Mouse (Mus musculus): ENCODE data around the gene Zbtb43. TPM values are rescaled to one million over a fixed set of nuclear protein-coding genes. Genes with fewer than 3 reads are reported as not detected.

Zbtb43 gene
- polyA plus RNA-seq, 1 experiment from 2014 or later, result 16.7 TPM

DNA sequence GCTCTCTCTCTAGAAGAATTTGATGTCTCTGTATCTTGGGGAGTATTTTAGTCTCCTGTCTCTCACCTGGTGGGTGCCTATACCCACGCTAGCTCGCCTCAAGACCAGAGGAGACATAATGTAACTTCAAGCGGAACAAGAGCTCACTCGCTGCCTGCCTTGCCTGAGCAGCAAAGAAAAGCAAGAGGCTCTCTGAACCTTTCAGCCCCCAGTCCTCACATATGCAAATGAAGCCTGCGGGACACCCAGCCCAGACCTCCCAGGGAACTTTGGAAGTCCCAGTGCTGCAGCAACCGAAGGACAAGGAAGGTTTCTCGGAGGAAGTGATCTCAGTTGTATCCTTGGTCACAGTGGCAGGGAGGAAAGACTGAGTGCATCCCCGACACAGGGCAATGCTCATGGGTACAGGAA, 28.9 kb downstream of the Zbtb43 start:
- no peak overlapping the region for H3K4me3 ChIP-seq
- H3K27ac ChIP-seq, result no peak overlapping the region
- H3K9me3 ChIP-seq, result no peaks in the 10 kb centered on the region

DNA sequence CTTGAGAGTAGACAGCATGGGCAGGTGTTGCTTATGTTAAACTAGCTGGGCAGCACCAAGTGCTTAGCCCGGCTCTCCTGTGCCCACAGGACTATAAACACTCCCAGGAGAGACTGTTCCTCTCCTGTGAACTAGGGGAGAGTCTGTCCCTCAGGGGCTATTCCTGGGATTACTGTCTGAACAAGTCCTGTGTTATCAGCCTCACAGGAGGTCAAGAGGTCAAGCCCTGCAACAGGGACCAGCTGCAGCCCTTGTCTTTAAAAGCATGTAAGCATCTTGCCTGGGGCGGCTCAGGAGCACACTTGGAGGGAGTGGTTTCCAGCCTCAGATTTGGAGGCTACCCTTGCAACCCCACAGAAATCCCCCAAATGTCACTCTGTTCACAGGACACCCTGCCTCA, 30.0 kb downstream of the Zbtb43 start:
- Histone ChIP-seq H3K4me2 (no peak overlapping the region), H3K4me3 (no peak overlapping the region), H3K9ac (no peak overlapping the region), H3K4me1 (peaks cover 24% of the 10 kb centered on the region), H3K27me3 (no peaks in the 10 kb centered on the region), H3K36me3 (no peaks in the 10 kb centered on the region), H3K27ac (no peak overlapping the region), H3K9me3 (no peaks in the 10 kb centered on the region)
- 30% methylated on average over 2 of the region's 2 CpGs for WGBS
- no peak for ATAC-seq (ENCODE audit: borderline replicate concordance, extremely low read depth, low FRiP score, low TSS enrichment)

More for the DNA sequence above, 28.9 kb downstream of the Zbtb43 start:
- Histone ChIP-seq H3K27me3 (no peaks in the 10 kb centered on the region), H3K4me1 (peaks cover 30% of the 10 kb centered on the region), H3K4me2 (no peak overlapping the region), H3K9ac (no peak overlapping the region), H3K36me3 (no peaks in the 10 kb centered on the region)
- ATAC-seq (ENCODE audit: borderline replicate concordance, extremely low read depth, low FRiP score, low TSS enrichment), result no peak
- 19% methylated on average over 8 of the region's 8 CpGs for WGBS

DNA sequence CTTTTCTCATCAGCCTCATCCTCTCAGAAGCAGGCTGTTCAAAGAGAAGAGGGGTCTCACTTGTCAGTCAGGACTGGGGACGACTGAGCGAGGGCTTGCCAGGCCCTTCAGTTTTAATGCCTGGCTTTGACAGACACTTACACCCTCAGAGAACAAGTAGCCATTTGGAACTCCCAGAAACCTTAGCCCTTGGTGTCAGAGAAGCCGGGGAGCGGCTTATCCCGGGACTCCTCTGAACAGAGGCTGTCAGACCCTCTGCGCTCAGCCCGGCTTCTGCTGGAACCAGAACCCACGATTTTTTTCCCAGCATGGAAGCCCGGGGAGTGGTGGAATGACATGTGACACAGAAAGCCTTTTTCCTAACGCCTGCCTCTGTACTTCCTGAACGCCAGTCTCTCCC, 31.2 kb downstream of the Zbtb43 start:
- WGBS, result 51% methylated on average over 11 of the region's 11 CpGs
- Histone ChIP-seq H3K9me3 (no peaks in the 10 kb centered on the region), H3K27ac (peak overlapping the region; percentile 1)

DNA sequence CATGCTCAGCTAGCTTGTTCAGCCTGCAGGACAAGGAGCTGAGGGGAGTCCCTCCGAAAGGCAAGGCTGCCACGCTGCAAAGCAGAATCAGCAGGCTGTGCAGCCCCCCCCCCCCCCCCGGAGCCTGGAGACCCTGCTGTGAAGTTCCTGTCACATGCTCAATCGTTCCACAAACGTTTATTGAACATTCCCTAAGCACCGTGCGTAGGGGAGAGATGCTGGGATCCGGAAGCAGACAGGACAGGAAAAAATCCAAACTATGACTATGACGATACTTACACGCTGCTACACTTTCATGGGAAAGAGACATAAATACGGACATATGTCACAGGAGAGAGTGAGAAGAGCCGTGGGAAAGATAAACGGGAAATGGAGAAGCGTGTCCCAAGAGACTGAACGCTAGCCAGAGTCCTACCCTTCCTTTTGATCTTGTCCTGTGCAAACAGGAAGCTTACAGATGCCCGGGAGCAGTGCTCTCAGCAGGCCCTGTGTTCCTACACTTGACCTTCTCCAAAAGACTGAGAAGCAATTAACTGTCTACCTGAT, 32.3 kb downstream of the Zbtb43 start:
- H3K36me3 ChIP-seq, result no peaks in the 10 kb centered on the region
- H3K4me2 ChIP-seq, result peak overlapping the region; percentile 46
- H3K27me3 ChIP-seq, result no peaks in the 10 kb centered on the region
- peak overlapping the region; percentile 11; the same call in 1 of the 2 replicates for H3K4me3 ChIP-seq
- no peak for ATAC-seq (ENCODE audit: borderline replicate concordance, extremely low read depth, low FRiP score, low TSS enrichment)
- peaks cover 28% of the 10 kb centered on the region for H3K4me1 ChIP-seq
- peak overlapping the region; percentile 55; the same call in 1 of the 2 replicates for H3K27ac ChIP-seq
- 2% methylated on average over 16 of the region's 16 CpGs for WGBS
- H3K9ac ChIP-seq, result no peak overlapping the region; the same call in 1 of the 2 replicates
- no peaks in the 10 kb centered on the region for H3K9me3 ChIP-seq

More for the DNA sequence above, 31.2 kb downstream of the Zbtb43 start:
- H3K4me1 ChIP-seq, result peaks cover 22% of the 10 kb centered on the region
- no peaks in the 10 kb centered on the region for H3K27me3 ChIP-seq
- H3K36me3 ChIP-seq, result no peaks in the 10 kb centered on the region
- ATAC-seq (ENCODE audit: borderline replicate concordance, extremely low read depth, low FRiP score, low TSS enrichment), result no peak
- no peak overlapping the region for H3K9ac ChIP-seq
- H3K4me2 ChIP-seq, result no peak overlapping the region
- no peak overlapping the region for H3K4me3 ChIP-seq

DNA sequence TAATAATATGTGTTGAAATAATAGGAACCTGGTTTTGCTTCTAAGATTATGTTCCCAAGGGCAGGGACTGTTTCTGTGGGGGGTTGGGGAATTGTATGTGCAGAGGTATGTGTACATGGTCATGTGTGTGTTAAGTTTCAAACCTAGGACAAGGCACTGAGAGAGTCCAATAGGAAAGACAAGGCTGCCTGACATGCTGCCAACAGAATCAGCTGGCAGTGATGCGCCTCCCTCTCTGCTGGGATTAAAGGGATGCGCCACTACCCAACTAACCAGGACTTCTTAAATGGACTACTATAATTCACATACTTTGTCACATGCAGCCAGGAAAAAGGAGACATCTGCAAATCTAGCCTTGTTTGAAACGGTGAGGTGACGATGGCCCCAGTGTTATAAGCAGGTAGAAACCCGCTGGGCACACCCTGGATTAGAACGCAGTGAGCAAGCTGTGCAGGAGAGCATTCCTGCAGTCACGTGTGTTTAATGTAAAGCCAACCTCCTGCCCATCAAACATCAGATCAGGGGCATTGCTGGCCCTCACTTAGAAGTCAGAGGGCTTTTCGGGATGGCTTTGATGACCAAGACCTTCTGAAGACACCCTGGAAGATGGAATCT, 33.2 kb downstream of the Zbtb43 start:
- WGBS, result 35% methylated on average over 8 of the region's 8 CpGs

DNA sequence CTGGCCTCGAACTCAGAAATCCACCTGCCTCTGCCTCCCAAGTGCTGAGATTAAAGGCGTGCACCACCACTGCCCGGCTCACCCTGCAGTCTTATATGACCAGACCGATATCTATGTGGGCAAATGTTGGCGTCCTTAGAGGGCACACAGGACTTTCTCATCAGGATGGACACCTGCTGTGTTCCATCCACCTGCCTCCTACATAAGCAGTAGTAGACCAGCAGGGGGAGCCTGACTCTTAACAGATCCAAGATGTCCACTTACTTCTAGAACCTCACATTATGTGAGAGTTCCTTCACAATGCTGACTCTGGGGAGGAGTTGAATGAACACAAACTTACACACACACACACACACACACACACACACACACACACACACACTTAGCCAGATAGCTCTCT, 35.5 kb downstream of the Zbtb43 start:
- ATAC-seq (ENCODE audit: borderline replicate concordance, extremely low read depth, low FRiP score, low TSS enrichment), result no peak
- Histone ChIP-seq H3K36me3 (peaks cover under 1% of the 10 kb centered on the region), H3K4me3 (no peak overlapping the region), H3K9me3 (no peaks in the 10 kb centered on the region), H3K4me2 (no peak overlapping the region), H3K4me1 (peaks cover 43% of the 10 kb centered on the region), H3K27me3 (no peaks in the 10 kb centered on the region), H3K27ac (no peak overlapping the region), H3K9ac (no peak overlapping the region)
- 53% methylated on average over 5 of the region's 5 CpGs for WGBS

More for the DNA sequence above, 33.2 kb downstream of the Zbtb43 start:
- Histone ChIP-seq H3K27me3 (no peaks in the 10 kb centered on the region), H3K9me3 (no peaks in the 10 kb centered on the region), H3K4me2 (peak overlapping the region; percentile 46; the same call in 1 of the 2 replicates), H3K9ac (no peak overlapping the region), H3K4me3 (no peak overlapping the region), H3K27ac (0 out of 2 replicates have a peak overlapping the region, but pooled peaks have one; percentile 22), H3K4me1 (peaks cover 30% of the 10 kb centered on the region), H3K36me3 (no peaks in the 10 kb centered on the region)
- no peak for ATAC-seq (ENCODE audit: borderline replicate concordance, extremely low read depth, low FRiP score, low TSS enrichment)

DNA sequence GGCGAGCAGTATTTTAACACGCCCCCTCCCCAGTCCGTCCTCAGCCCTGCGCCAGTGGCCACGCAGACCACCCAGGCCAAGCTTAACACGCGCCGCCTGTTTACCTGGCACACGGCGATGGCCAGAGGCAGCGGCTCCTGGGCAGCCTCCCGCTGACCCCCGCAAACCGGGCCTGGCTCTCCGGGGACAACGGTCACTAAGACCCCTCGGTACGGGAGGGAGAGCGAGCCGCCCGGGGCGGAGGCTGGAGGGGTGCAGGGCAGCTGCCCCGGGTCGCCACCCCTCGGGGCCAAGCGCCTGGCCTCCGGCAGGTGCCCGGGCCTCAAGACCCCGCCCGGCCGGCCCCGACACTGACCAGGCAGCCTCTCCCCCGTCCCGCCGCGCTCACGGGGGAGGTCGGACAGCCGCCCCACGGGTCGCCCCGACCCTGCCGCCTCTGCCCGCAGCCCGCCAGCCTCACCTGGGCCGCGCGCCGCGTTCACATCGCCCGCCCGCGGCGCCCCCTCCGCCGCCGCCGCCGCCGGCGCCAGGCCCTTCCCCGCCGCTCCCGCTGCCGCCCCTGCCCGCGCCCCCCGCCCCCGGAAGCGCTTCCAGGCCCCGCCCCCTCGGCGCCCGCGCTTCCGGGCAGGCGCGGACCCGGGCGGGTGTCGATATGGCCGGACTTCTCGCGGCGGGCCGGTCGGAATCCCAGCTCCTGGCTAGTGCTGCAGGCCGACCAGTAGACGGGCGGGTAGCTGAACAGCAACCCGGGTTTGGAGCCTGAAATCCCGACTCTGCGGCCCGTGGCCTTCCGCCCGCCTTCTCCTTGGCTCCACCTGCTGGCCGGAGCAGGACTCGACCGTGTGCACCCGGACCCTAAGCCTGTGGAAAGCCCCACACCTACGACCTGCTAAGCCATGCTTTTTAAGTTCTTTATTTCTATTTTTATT, 37.3 kb downstream of the Zbtb43 start, which contains the start of gene Zbtb34:
Gene Zbtb34, minus strand, starts transcription at position 554 of the 929 bp plus-strand sequence.
- ATAC-seq (ENCODE audit: borderline replicate concordance, extremely low read depth, low FRiP score, low TSS enrichment), result peak; percentile 64
- under 1% methylated on average over 63 of the region's 102 CpGs for WGBS
- no peaks in the 10 kb centered on the region for H3K9me3 ChIP-seq
- H3K9ac ChIP-seq, result peak within 1 kb of the TSS; percentile 87
- H3K36me3 ChIP-seq, result peaks cover 16% of the 10 kb centered on the region
- peak within 1 kb of the TSS; percentile 83 for H3K4me3 ChIP-seq
- H3K4me1 ChIP-seq, result peaks cover 41% of the 10 kb centered on the region
- peak within 1 kb of the TSS; percentile 84 for H3K27ac ChIP-seq
- H3K4me2 ChIP-seq, result peak within 1 kb of the TSS; percentile 64
- H3K27me3 ChIP-seq, result no peaks in the 10 kb centered on the region

DNA sequence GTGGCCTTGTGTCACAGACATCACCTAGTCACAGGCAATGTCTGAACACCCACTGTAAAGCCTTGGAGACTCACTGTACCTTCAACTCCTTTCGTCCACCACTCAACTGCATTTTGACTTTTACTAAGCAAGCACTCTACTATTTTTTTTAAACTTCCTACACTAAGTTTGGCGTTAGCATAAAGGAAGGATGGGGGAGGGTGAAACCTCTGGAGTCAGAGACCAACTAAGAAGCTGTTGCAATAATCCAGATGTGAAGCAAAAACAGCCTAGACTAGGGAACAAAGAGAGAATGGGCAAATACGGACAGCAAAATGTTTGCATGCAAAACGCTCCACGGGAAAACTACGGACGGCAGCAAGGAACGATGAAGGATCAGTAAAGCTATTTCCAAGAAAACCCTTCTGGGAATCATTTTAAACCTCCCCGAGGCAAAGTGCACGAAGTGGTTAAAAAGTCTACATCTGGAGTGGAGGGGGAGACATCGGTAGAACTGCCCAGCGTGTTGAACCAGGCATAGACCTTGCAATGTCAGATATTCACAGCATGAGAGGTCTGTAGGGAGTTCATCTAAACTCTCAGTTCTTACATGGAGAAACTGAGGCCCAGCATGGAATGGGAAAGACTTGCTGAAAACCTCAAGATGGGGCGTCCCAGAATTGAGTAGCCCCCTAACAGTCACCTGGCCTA, 38.1 kb downstream of the Zbtb43 start:
- H3K36me3 ChIP-seq, result peaks cover 18% of the 10 kb centered on the region
- H3K4me2 ChIP-seq, result peak overlapping the region; percentile 64
- H3K9me3 ChIP-seq, result no peaks in the 10 kb centered on the region
- peak overlapping the region; percentile 84 for H3K27ac ChIP-seq
- H3K4me3 ChIP-seq, result peak overlapping the region; percentile 83
- no peaks in the 10 kb centered on the region for H3K27me3 ChIP-seq
- WGBS, result 3% methylated on average over 13 of the region's 13 CpGs
- 0 out of 2 replicates have a peak, but pooled peaks have one; percentile 7 for ATAC-seq (ENCODE audit: borderline replicate concordance, extremely low read depth, low FRiP score, low TSS enrichment)
- H3K4me1 ChIP-seq, result peaks cover 33% of the 10 kb centered on the region
- H3K9ac ChIP-seq, result peak overlapping the region; percentile 87

DNA sequence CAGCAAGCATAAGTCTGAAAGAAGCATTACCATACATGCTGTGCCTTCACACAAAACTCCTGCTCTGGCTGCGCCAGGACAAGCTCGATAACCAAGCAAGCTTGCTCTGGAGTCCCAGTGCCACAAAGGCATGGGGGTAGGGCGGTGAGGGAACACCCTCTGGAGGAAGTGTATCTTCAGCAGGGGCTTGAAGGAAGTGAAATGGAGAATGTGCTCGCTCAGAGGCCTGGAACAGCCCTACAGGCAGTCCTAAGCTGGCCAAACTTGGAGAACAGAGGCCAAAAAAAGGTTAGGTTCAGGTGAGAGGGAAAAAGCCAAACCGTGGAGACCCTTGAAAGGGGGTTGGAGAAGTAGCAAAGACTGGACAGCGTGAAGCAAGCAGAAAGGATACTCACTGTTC, 39.0 kb downstream of the Zbtb43 start:
- peaks cover 18% of the 10 kb centered on the region for H3K36me3 ChIP-seq
- no peak for ATAC-seq (ENCODE audit: borderline replicate concordance, extremely low read depth, low FRiP score, low TSS enrichment)
- WGBS, result 43% methylated on average over 6 of the region's 6 CpGs

DNA sequence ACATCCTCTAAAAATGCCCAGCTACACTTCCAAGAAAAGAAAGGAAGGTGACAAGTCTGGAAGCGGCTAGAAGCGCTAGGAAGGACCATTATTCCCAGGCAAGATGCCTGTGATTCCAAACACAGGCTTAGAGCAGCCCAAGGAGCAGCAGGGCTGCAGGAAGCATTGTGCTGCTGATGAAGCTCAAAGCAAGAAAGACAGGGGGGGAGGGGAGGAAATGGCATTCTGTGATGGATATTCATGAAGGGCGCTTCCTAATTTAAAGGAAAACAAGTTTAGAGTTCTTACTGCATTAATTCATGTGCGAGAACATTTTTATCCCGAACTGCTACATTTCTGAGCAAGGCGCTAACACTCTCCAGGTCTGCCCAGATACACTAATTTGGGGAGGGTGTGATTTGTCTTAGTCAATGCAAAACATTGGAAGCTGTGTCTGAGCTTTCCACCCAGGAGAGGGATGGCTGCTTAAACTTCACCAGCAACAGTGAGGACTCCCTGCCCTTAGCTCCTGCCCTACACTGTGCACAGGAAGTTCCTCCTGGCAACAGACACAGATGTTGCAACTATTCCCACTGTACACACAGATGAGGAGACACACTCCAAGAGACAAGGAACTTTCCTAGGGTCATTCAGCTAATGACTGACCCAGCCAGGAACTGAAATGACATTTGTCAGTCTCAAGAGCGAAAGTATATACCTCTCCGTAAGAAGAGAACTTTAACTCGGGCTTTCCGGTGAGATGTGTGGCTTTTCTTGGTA, 41.5 kb downstream of the Zbtb43 start:
- no peak for ATAC-seq (ENCODE audit: borderline replicate concordance, extremely low read depth, low FRiP score, low TSS enrichment)
- Histone ChIP-seq H3K4me1 (peaks cover 27% of the 10 kb centered on the region), H3K27ac (no peak overlapping the region), H3K9ac (no peak overlapping the region), H3K4me2 (no peak overlapping the region), H3K27me3 (no peaks in the 10 kb centered on the region), H3K9me3 (no peaks in the 10 kb centered on the region), H3K36me3 (peaks cover 31% of the 10 kb centered on the region), H3K4me3 (no peak overlapping the region)
- WGBS, result 75% methylated on average over 10 of the region's 10 CpGs

More for the DNA sequence above, 39.0 kb downstream of the Zbtb43 start:
- Histone ChIP-seq H3K27ac (peak overlapping the region; percentile 84), H3K27me3 (no peaks in the 10 kb centered on the region), H3K4me1 (peaks cover 30% of the 10 kb centered on the region), H3K4me2 (peak overlapping the region; percentile 64), H3K9me3 (no peaks in the 10 kb centered on the region), H3K4me3 (peak overlapping the region; percentile 83), H3K9ac (peak overlapping the region; percentile 17)

DNA sequence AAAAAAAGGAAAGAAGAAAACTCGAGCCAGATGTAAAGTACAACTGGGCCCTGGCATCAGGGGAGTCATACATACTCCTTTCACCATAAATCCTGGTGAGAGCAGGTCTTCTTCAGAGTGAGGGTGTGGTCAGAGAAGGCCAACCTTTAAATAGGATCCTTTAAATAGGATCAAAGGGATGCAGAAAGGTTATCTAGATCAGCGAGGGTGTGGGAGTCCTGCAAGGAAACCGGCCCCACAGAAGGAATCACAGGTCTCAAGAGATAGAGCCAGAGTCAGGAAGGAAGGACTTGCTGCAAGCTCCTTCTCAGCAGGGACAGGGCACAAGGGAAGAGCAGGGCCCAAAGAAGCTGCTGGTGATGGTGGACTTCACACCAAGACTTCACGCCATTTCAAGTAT, 50.9 kb downstream of the Zbtb43 start:
- no peak for ATAC-seq (ENCODE audit: borderline replicate concordance, extremely low read depth, low FRiP score, low TSS enrichment)
- no peaks in the 10 kb centered on the region for H3K9me3 ChIP-seq
- peaks cover 21% of the 10 kb centered on the region for H3K36me3 ChIP-seq
- H3K4me1 ChIP-seq, result peaks cover 11% of the 10 kb centered on the region; the same call in 1 of the 2 replicates
- no peak overlapping the region for H3K27ac ChIP-seq
- H3K9ac ChIP-seq, result no peak overlapping the region
- WGBS, result 58% methylated on average over 4 of the region's 4 CpGs
- no peak overlapping the region for H3K4me2 ChIP-seq
- no peak overlapping the region for H3K4me3 ChIP-seq
- H3K27me3 ChIP-seq, result no peaks in the 10 kb centered on the region

All from lung, embryonic 15.5 days (tissue).